21 mouse cellular contexts compared by ENCODE assay signal in the genomic region with DNA sequence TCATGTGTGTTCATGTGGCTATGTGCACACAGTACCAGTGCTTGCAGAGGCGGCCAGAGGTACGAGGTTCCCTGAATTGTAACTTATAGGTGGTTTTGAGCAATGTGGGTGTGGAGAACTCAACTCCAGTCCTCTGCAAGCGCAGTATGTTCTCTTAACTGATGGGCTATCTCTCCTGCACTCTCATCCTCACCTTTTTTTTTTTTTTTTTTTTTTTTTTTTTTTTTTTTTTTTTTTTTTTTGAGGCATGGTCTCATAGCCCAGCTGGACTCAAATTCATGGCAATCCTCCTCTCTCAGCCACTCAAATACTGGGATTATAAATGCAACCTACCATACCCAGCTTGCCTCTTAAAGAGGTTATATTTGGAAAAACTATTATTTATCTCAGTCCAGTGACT. TPM values are rescaled to one million over a fixed set of nuclear protein-coding genes. Genes with fewer than 3 reads are reported as not detected.
DNase-seq lines count a peak whose midpoint lies in the region; ATAC-seq lines count a peak whose summit lies in the region.
"Had no signal": no experiment of that assay in that cellular context is flagged by ENCODE, and none has a peak within 500 bp of the region (broad histone marks: within the 10 kb centered on the region; RNA-seq: fewer than 3 reads in every experiment).

No protein-coding gene starts in this region.

- H3K36me3 ChIP-seq in limb, embryonic 10.5 days: peaks cover 100% of the 10 kb centered on the region
- peaks cover 93% of the 10 kb centered on the region for H3K36me3 ChIP-seq in forebrain, embryonic 12.5 days (replicated peaks)

- no peaks in the 10 kb centered on the region for H3K27me3 ChIP-seq in limb, embryonic 10.5 days (ENCODE audit: low read depth, poor library complexity, severe bottlenecking)
- H3K27me3 ChIP-seq in forebrain, embryonic 12.5 days: no peaks in the 10 kb centered on the region
- H3K27me3 ChIP-seq: embryonic facial prominence, embryonic 12.5 days; Patski had no signal

- no peak overlapping the region for H3K27ac ChIP-seq in limb, embryonic 10.5 days
- H3K27ac ChIP-seq in forebrain, embryonic 12.5 days: no peak overlapping the region
- H3K27ac ChIP-seq: embryonic facial prominence, embryonic 10.5 days; embryonic facial prominence, embryonic 12.5 days had no signal

- no peak overlapping the region for H3K4me2 ChIP-seq in forebrain, embryonic 12.5 days
- H3K4me2 ChIP-seq: embryonic facial prominence, embryonic 12.5 days had no signal

- no peaks in the 10 kb centered on the region for H3K9me3 ChIP-seq in limb, embryonic 10.5 days (replicated peaks)
- H3K9me3 ChIP-seq in forebrain, embryonic 12.5 days: no peaks in the 10 kb centered on the region
- H3K9me3 ChIP-seq: embryonic facial prominence, embryonic 10.5 days; embryonic facial prominence, embryonic 12.5 days had no signal

- no peak overlapping the region for H3K9ac ChIP-seq in forebrain, embryonic 12.5 days
- H3K9ac ChIP-seq: embryonic facial prominence, embryonic 12.5 days had no signal

- WGBS in limb, embryonic 10.5 days: 96% methylated on average over 3 of the region's 3 CpGs
- WGBS in forebrain, embryonic 12.5 days: 94% methylated on average over 3 of the region's 3 CpGs

- peak; percentile 27 for DNase-seq in heart, adult 11 months
- no peak for DNase-seq in heart, adult 18-20 months
- peak; percentile 27 for DNase-seq in limb, embryonic 10.5 days (ENCODE audit: low spot score)
- DNase-seq in thymus, postnatal 36 days: no peak
- DNase-seq: adrenal gland, adult 8-10 months; adrenal gland, postnatal 14 days; adrenal gland, postnatal 36 days; B cell, adult 2 months; cerebellum, adult 11-12 months; cerebellum, adult 2 months; cerebellum, adult 9-10 months; cerebellum, postnatal 10 days; cerebellum, postnatal 25 days had no signal

- H3K4me3 ChIP-seq in limb, embryonic 10.5 days: no peak overlapping the region
- H3K4me3 ChIP-seq in forebrain, embryonic 12.5 days (replicated peaks): no peak overlapping the region
- H3K4me3 ChIP-seq: embryonic facial prominence, embryonic 10.5 days; embryonic facial prominence, embryonic 12.5 days had no signal

- ATAC-seq in forebrain, embryonic 12.5 days (ENCODE audit: low FRiP score): no peak
- ATAC-seq: activated CD4-positive, CD25-positive, alpha-beta regulatory T cell, adult 4 months; CD4-positive, CD25-positive, alpha-beta regulatory T cell, adult 4 months; forebrain, embryonic 14.5 days; forebrain, embryonic 16.5 days; Patski had no signal

- H3K4me1 ChIP-seq in limb, embryonic 10.5 days: 0 out of 2 replicates have a peak, but pooled peaks cover 4% of the 10 kb centered on the region
- H3K4me1 ChIP-seq in forebrain, embryonic 12.5 days: no peaks in the 10 kb centered on the region
- H3K4me1 ChIP-seq: embryonic facial prominence, embryonic 10.5 days had no signal

RNA-seq across cellular contexts. Expression of a gene that starts 31.2 kb away (rescaled TPM):
- 10 to 100 TPM; 70.0 to 74.0 TPM for total RNA-seq in heart, adult 18-20 months (2021)
- 78.8 and 88.8 TPM in 2 replicates for polyA plus RNA-seq in limb, embryonic 10.5 days (2016; fragmentation: Nextera tagmentation; extraction: Ambion mirVana)
- 86.4 and 87.7 TPM in 2 replicates for polyA plus RNA-seq in forebrain, embryonic 12.5 days (2016; fragmentation: Nextera tagmentation; extraction: Ambion mirVana)

RNA-seq across cellular contexts. Expression of a gene that starts 58.6 kb away (rescaled TPM):
- 1 to 10 TPM; 4.6 to 6.4 TPM for total RNA-seq in heart, adult 18-20 months (2021)
- 2.2 and 3.1 TPM in 2 replicates for polyA plus RNA-seq in limb, embryonic 10.5 days (2016; fragmentation: Nextera tagmentation; extraction: Ambion mirVana)
- polyA plus RNA-seq in forebrain, embryonic 12.5 days (2016; fragmentation: Nextera tagmentation; extraction: Ambion mirVana): 2.2 and 2.5 TPM in 2 replicates

Comparison
In these comparisons a context has a peak if more than half of its experiments do, and no peak if none do; other contexts are left out.
1. DNase-seq: peak in heart, adult 11 months (single experiment) and limb, embryonic 10.5 days (single experiment); none in heart, adult 18-20 months (0 of 2) and thymus, postnatal 36 days (0 of 2).